Mouse (Mus musculus): Measurements from ENCODE around the gene Insyn1.

Gene Insyn1

GRCm38 (mm10) chr9:58487851-58488801 lies at the start of gene Insyn1:
Gene Insyn1, plus strand, starts transcription at chr9:58488603.
- DNase-seq (ENCODE audit: low spot score), result no peak

- DNase-seq (ENCODE audit: low spot score), result no peak
These were observed 49.4 kb upstream of the Insyn1 start for GRCm38 (mm10) chr9:58438921-58439396.

- DNase-seq (ENCODE audit: low spot score), result no peak
These were observed 48.3 kb upstream of the Insyn1 start for GRCm38 (mm10) chr9:58440100-58440499.

- DNase-seq (ENCODE audit: low spot score), result no peak
These were observed 47.8 kb upstream of the Insyn1 start for GRCm38 (mm10) chr9:58440614-58441013.

- DNase-seq (ENCODE audit: low spot score), result no peak
These were observed 46.9 kb upstream of the Insyn1 start for GRCm38 (mm10) chr9:58441351-58442104.

- no peak for DNase-seq (ENCODE audit: low spot score)
These were observed 46.0 kb upstream of the Insyn1 start for GRCm38 (mm10) chr9:58442105-58443010.

- DNase-seq (ENCODE audit: low spot score), result no peak
These were observed 45.3 kb upstream of the Insyn1 start for GRCm38 (mm10) chr9:58443061-58443460.

GRCm38 (mm10) chr9:58446829-58447228 lies 41.6 kb upstream of the Insyn1 start:
- DNase-seq (ENCODE audit: low spot score), result no peak

GRCm38 (mm10) chr9:58447997-58448595 lies 40.3 kb upstream of the Insyn1 start:
- no peak for DNase-seq (ENCODE audit: low spot score)

- DNase-seq (ENCODE audit: low spot score), result no peak
These were observed 38.9 kb upstream of the Insyn1 start for GRCm38 (mm10) chr9:58449526-58449925.

- DNase-seq (ENCODE audit: low spot score), result no peak
These were observed 34.5 kb upstream of the Insyn1 start for GRCm38 (mm10) chr9:58453791-58454378.

GRCm38 (mm10) chr9:58454886-58455285 lies 33.5 kb upstream of the Insyn1 start:
- no peak for DNase-seq (ENCODE audit: low spot score)

- no peak for DNase-seq (ENCODE audit: low spot score)
These were observed 32.6 kb upstream of the Insyn1 start for GRCm38 (mm10) chr9:58455798-58456197.

GRCm38 (mm10) chr9:58457481-58457955 lies 30.9 kb upstream of the Insyn1 start:
- no peak for DNase-seq (ENCODE audit: low spot score)

GRCm38 (mm10) chr9:58458341-58458740 lies 30.1 kb upstream of the Insyn1 start:
- no peak for DNase-seq (ENCODE audit: low spot score)

GRCm38 (mm10) chr9:58458856-58459553 lies 29.4 kb upstream of the Insyn1 start:
- no peak for DNase-seq (ENCODE audit: low spot score)

GRCm38 (mm10) chr9:58467345-58468025 lies 20.9 kb upstream of the Insyn1 start:
- no peak for DNase-seq (ENCODE audit: low spot score)

GRCm38 (mm10) chr9:58470466-58470865 lies 17.9 kb upstream of the Insyn1 start:
- DNase-seq (ENCODE audit: low spot score), result no peak

GRCm38 (mm10) chr9:58473211-58473815 lies 15.1 kb upstream of the Insyn1 start:
- DNase-seq (ENCODE audit: low spot score), result no peak
